7 mouse cellular contexts compared by ENCODE assay signal in the genomic region with DNA sequence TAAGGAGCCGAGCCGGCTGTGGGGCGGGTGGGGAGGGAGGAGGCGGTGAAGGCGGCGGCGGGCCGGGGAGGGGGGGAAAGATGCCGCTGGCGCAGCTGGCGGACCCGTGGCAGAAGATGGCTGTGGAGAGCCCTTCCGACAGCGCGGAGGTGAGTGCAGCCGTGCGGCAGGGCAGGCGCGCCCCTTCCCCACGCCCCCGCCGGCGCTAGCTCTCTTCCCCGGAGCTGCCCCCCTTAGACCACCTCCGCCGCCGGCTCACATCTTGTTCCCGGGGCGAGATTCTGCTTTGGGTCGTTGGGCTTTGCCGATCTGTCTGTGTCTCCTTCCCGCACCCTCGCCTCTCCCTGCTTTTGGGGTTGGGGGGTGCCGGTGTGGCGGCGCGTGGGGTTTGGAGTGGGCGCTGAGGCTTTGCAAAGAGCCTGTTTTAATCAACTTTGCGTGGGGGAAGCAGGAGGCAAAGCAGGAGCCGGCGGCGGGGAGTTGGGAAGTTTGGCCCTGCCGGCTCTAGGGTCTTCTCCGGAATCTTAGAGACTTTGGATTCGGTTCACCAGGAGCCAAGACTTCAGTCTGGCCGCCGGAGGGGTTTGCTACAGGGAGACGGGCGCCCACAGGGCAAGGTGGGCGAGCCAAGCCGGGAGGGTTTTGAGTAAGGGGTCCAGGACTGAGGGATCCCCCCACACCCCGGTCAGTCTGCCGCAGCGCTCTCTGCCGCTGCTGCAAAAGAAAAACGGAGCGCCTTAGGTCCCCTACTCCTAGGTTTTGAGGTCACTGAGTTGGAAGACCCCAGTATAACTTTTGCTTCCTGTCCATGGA. TPM values are rescaled to one million over a fixed set of nuclear protein-coding genes. Genes with fewer than 3 reads are reported as not detected.
DNase-seq lines count a peak whose midpoint lies in the region; ATAC-seq lines count a peak whose summit lies in the region.

No protein-coding gene starts in this region.

- H3K4me3 ChIP-seq in liver, embryonic 13.5 days (replicated peaks): peak overlapping the region; percentile 76

- peak; percentile 28 for DNase-seq in urinary bladder, adult 2 months (ENCODE audit: low spot score)
- no peak for DNase-seq in urinary bladder, postnatal 25 days (ENCODE audit: low spot score)
- peak; percentile 21 to 39 for DNase-seq in cerebellum, adult 18-20 months
- peak; percentile 4 to 12 for DNase-seq in frontal cortex, postnatal 25 days (ENCODE audit: low spot score in 2 of 2)
- peak; percentile 19 for DNase-seq in kidney, adult 18-20 months
- DNase-seq in liver, embryonic 13.5 days: peak; percentile 2
- peak; percentile 27 to 38 for DNase-seq in right cerebral cortex, postnatal 10 days (ENCODE audit: low spot score in 2 of 2)

- H3K9ac ChIP-seq in liver, embryonic 13.5 days: peak overlapping the region; percentile 84

- WGBS in liver, embryonic 13.5 days (ENCODE audit: insufficient replicate concordance): 14% methylated on average over 42 of the region's 57 CpGs

- no peak for ATAC-seq in liver, embryonic 13.5 days (ENCODE audit: low read depth)

- H3K27ac ChIP-seq in liver, embryonic 13.5 days: peak overlapping the region; percentile 72

- H3K9me3 ChIP-seq in liver, embryonic 13.5 days (replicated peaks): no peaks in the 10 kb centered on the region

- H3K36me3 ChIP-seq in liver, embryonic 13.5 days: no peaks in the 10 kb centered on the region

- H3K4me2 ChIP-seq in liver, embryonic 13.5 days: peak overlapping the region; percentile 84

- H3K4me1 ChIP-seq in liver, embryonic 13.5 days (replicated peaks): peaks cover 4% of the 10 kb centered on the region

- H3K27me3 ChIP-seq in liver, embryonic 13.5 days: no peaks in the 10 kb centered on the region

RNA-seq across cellular contexts. Expression of a gene that starts 46.1 kb away (rescaled TPM):
- 18.9 and 22.7 TPM in 2 replicates for polyA plus RNA-seq in urinary bladder, adult 2 months (2012; rRNA removed)
- 1.8 and 2.0 TPM in 2 replicates for polyA plus RNA-seq in liver, embryonic 13.5 days (2015; fragmentation: Nextera tagmentation; extraction: Ambion mirVana)
